Mouse (Mus musculus) skeletal muscle tissue, adult 2 months (tissue): Measurements from ENCODE around the gene Selp.

ENCODE experiments used
- DNase-seq: peaks from one replicate; pipeline ENCODE4 v3.0.0-alpha.2; 2012; ENCODE audit warnings: low read depth, low spot score

The Selp gene

GRCm38 (mm10) chr1:164117869-164118268 lies 2.8 kb downstream of the Selp start:
- DNase-seq, result no peak

DNA sequence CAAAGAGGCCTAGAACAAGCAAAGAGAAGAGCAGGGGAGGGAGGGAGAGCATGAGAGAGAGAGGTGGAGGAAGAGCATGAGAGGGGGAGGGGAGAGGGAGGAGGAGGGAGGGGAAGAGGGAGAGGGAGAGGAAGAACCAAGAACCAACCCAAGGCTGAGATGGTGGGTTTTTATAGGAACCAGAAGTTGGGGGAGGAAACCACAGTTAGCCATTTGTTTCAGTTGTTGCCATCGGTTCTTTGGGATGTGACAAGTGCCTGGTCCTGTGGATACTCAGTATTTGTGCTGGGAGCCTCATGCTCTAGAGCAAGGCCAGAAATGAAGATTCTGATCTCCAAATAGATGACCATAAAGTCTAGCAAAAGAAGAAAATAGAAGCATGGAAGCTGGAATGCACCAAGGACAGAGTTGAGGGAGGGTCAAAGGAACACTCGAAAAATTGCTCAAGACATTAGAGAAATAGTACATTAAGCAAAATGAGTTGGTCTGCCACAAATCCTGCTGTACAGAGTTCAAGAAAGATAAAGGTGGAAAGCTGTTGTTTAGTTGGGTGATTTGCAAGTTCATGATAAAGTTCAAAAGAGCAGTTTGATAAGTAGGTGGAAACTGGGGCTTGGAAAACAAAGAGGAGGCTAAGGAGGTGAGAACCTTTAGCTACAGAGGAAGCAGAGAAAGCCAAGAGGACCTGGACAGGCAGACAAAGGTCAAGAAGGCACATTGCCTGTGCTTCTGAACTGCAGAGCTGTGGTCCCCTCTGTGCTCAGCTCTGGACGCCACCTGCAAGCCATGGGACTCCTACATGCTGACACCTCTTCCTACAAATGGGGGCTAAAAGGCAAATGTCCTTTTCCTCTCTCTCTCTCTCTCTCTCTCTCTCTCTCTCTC lies 5.1 kb downstream of the Selp start:
- no peak for DNase-seq

- no peak for DNase-seq
Observed at GRCm38 (mm10) chr1:164120777-164121158, 5.7 kb downstream of the Selp start.

- no peak for DNase-seq
Observed at GRCm38 (mm10) chr1:164123836-164124235, 8.8 kb downstream of the Selp start.

GRCm38 (mm10) chr1:164130013-164130412 lies 14.9 kb downstream of the Selp start:
- no peak for DNase-seq

GRCm38 (mm10) chr1:164132609-164133008 lies 17.5 kb downstream of the Selp start:
- no peak for DNase-seq

DNA sequence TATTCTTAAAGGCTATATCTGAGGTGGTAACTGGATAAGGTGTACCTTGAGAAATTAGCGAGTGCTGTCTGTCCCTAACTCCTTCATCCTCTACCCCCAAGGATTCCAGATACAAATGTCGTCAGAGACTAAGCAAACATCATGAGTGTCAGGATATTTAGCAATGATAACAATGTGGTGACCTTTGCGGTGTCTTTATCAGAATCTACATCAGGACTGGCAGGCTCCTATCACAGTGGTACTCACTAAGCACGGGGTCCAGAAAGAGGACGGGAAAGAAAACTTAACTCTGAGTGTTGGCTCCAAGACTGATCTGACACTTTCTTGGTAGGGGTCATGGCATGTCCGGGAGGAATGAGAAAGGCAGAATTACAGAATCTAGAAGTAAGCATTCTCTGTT lies 19.0 kb downstream of the Selp start:
- DNase-seq, result no peak

- peak; percentile 41 for DNase-seq
Observed at GRCm38 (mm10) chr1:164135360-164135759, 20.3 kb downstream of the Selp start.

DNA sequence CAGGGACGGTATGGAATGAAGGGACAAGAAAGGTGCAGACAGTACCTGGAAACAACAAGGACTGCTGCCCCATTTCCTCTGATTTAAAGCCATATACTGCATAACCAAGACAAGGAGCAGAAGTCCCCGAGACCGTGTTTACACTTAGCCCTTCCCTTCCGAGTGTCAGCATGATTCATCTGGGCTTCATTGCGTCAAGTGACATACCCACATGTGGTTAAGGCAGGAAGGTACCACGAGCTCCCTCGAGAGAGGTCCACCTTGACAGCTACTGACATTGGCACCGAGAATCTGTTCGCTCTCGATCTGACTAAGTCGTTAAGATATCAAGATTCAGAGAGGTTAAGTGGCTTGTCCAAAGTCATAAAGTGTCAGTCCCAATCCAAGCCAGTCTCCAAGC lies 20.9 kb downstream of the Selp start:
- peak; percentile 38 for DNase-seq

GRCm38 (mm10) chr1:164136636-164137035 lies 21.6 kb downstream of the Selp start:
- no peak for DNase-seq

DNA sequence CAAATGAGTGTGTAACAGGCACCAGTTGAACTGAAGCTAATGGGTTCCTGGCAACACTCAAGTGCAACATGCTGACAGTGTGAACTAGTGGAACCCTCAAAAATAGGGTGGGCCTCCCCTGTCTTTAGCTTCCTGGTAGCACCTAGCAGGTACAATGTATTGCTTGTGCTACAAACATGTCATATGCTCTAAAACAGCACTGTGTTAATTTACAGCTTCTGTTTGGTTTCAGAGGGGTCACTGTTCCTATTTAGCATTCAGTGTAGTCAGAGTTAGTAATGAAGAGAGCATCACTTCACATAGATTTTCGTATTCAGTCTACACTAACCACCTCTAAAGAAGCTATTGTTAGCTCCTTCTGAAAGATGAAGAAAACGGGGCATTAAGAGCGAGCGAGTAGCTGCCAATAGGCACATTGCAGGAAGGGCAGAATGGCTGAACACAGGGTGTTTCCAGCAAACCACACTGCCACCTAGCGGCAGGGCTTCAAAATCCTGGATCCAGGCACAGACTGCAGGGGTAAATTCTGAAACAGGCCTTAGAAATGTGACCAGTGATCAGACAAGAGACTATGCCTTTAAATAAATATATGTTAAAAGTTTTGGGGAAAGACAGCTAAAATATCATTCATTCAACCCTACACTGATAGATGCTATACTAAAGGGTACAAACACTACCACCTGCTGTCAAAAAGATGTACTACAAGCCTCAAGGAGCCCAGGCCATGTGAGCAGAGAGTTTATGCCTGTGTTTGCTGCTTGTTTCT lies 23.5 kb downstream of the Selp start:
- peak; percentile 32 for DNase-seq

DNA sequence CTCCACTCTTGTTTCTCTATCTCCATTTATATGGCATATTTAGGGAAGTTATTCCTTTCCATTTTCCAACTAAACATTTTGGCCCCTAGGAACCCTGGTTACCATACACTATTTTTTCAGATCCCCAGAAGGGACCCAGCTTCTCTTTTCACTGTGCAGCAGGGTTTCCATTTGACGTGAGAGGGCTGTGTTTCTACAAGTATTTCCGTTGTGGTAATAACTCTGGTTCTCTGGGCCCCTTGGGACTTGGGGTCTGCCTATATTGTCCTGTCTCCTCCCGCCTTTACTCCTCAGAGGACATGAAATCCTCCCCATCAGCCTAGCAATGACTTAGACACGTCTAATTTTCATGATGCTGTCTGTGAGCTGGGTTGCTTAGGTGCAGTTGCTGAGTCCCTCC lies 24.4 kb downstream of the Selp start:
- no peak for DNase-seq

- DNase-seq, result no peak
Observed at GRCm38 (mm10) chr1:164149083-164149482, 34.0 kb downstream of the Selp start.

GRCm38 (mm10) chr1:164151387-164152088 lies 36.5 kb downstream of the Selp start, which contains the start of gene F5:
Gene F5, plus strand, starts transcription at chr1:164151838.
- no peak for DNase-seq

DNA sequence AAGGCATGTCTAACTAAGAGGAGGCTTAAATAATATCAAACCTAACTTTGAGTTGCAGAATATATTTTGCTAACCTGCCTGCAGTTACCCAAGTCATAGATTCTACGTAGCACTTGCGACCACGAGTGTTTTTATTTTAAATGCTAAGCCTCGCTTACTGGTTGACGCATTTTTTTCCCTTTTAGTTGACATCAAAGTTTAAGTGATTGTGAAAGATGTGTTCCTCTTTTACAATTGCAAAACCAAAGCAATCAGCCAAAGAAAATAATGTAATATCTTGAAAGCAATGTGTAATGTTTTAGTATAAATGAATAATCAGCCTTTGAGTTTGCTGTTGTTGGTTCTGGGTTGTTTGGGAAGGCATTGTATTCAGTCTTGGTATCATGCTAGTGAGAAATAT lies 37.8 kb downstream of the Selp start:
- DNase-seq, result no peak

GRCm38 (mm10) chr1:164154983-164155382 lies 39.9 kb downstream of the Selp start:
- no peak for DNase-seq

- peak; percentile 17 for DNase-seq
Observed at GRCm38 (mm10) chr1:164158571-164158970, 43.5 kb downstream of the Selp start.

- peak; percentile 45 for DNase-seq
Observed at GRCm38 (mm10) chr1:164159781-164160180, 44.7 kb downstream of the Selp start.

DNA sequence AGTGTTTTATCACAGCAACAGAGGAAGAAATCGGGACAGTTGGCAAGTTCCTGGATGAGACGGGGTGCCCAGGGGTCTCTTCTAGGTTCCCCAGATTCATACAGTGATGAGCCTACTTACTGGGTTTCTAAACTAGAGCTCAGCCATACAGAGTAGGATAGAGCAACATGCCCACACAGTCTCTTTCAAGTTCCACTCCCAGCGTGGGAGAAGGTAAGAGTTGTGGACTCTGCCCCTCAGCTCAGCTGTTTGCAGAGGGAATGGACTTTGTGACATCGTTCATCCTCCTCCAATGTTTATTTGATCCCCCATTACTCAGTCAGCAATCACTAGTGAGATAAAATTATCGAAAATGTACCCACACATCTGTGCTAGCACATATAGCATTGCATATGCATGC lies 47.7 kb downstream of the Selp start:
- no peak for DNase-seq

DNA sequence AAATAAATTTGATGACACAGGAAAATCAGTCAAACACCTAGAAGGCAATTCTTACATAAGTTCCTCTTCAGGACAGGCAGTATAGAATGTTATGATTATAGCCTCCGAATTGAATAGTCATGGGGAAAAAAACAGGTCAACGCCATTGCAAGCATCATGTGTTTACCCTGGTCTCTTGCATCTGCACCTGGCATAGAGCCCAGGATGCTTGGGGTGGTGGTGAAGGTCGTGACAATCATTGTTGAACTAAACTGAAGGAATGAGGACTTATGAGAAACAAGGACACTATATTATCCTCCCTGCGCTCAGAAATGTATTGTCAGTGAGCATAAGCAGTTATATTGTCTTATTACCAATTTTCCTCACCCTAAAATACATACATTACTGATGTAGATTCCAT lies 53.8 kb downstream of the Selp start:
- no peak for DNase-seq

GRCm38 (mm10) chr1:164170434-164170833 lies 55.4 kb downstream of the Selp start:
- DNase-seq, result no peak

GRCm38 (mm10) chr1:164173145-164173544 lies 58.1 kb downstream of the Selp start:
- no peak for DNase-seq
